Mouse (Mus musculus) ES-E14 (cell line): ENCODE data around the gene Srbd1. TPM values are rescaled to one million over a fixed set of nuclear protein-coding genes. Genes with fewer than 3 reads are reported as not detected.

Experiments
- DNase-seq: peaks from one replicate; pipeline ENCODE4 v3.0.0-alpha.2; 2013; ENCODE audit warnings: low read depth, low spot score
- H3K27ac ChIP-seq: 2 replicates; pipeline ENCODE4 v1.5.1; 2012; ENCODE audit warnings: low read depth, mild to moderate bottlenecking, low read length, moderate library complexity, mixed read lengths; ENCODE audit not compliant: poor library complexity, insufficient read depth, severe bottlenecking
- H3K36me3 ChIP-seq: 2 replicates; pipeline ENCODE4 v1.6.1; 2012; ENCODE audit warnings: mild to moderate bottlenecking, low read length, moderate library complexity, mixed read lengths; ENCODE audit not compliant: control insufficient read depth, poor library complexity, insufficient read depth, severe bottlenecking
- H3K4me1 ChIP-seq, 2 experiments: fragments of 150-350 bp in 1 of 2; sonication (generic) in 1 of 2; 2 replicates each; pipeline ENCODE4 v1.6.1; 2012; ENCODE audit warnings: low read length in 2 of 2, mild to moderate bottlenecking in 1 of 2, mixed read lengths in 1 of 2; ENCODE audit not compliant: control insufficient read depth in 2 of 2, insufficient read depth in 2 of 2, poor library complexity in 1 of 2
- H3K4me3 ChIP-seq, 2 experiments: fragments of 150-350 bp in 1 of 2; sonication (generic) in 1 of 2; 2 replicates each; pipeline ENCODE4 v1.5.1; 2012; ENCODE audit warnings: low read length in 2 of 2, low read depth in 1 of 2, mild to moderate bottlenecking in 1 of 2, mixed read lengths in 1 of 2; ENCODE audit not compliant: insufficient read depth in 1 of 2, poor library complexity in 1 of 2, severe bottlenecking in 1 of 2
- H3K9ac ChIP-seq: 2 replicates; pipeline ENCODE4 v1.6.1; 2012; ENCODE audit warnings: low read depth, mild to moderate bottlenecking, low read length, mixed read lengths; ENCODE audit not compliant: poor library complexity, insufficient read depth, severe bottlenecking
- H3K9me3 ChIP-seq: fragments of 150-350 bp; sonication (generic); 2 replicates; pipeline ENCODE4 v1.6.1; 2012; ENCODE audit warnings: low read depth, mild to moderate bottlenecking, low read length; ENCODE audit not compliant: control insufficient read depth, insufficient read depth
- CHD2 ChIP-seq: IDR thresholded peaks from 2 replicates; pipeline ENCODE4 v1.6.1; 2014; ENCODE audit warnings: mild to moderate bottlenecking, low read depth, low read length, inconsistent platforms
- HCFC1 ChIP-seq: IDR thresholded peaks from 2 replicates; pipeline ENCODE4 v1.6.1; 2012; ENCODE audit warnings: low read length, inconsistent platforms, borderline replicate concordance; ENCODE audit not compliant: insufficient read depth
- MAFK ChIP-seq: IDR thresholded peaks from 2 replicates; pipeline ENCODE4 v1.6.1; 2014; ENCODE audit warnings: mild to moderate bottlenecking, low read depth, low read length, inconsistent platforms; ENCODE audit not compliant: insufficient read depth
- ZC3H11A ChIP-seq: IDR thresholded peaks from 2 replicates; pipeline ENCODE4 v1.6.1; 2012; ENCODE audit warnings: low read depth, mild to moderate bottlenecking, inconsistent platforms, low read length, borderline replicate concordance
- ZNF384 ChIP-seq: IDR thresholded peaks from 2 replicates; pipeline ENCODE4 v1.6.1; 2012; ENCODE audit warnings: low read depth, low read length, inconsistent platforms
- in situ Hi-C, 2 experiments: fragments of 600-800 bp; cut with MboI; formaldehyde crosslinking; loops; one replicate each; pipeline ENCODE4 v1.15.1; 2025; ENCODE audit warnings: low sequenced_read_pairs in 2 of 2, inconsistent platforms in 1 of 2; ENCODE audit not compliant: unreplicated experiment in 2 of 2
- total RNA-seq: library from RNA; depleted of rRNA; stranded (reverse); fragments of 300-350 nt; gene quantifications from 2 replicates; pipeline ENCODE4 v1.2.3, GENCODE M21; 2012

The Srbd1 gene
- total RNA-seq, 1 experiment, result 39.1 TPM

- in situ Hi-C loops, result no loop called here
- Histone ChIP-seq H3K9me3 (no peaks in the 10 kb centered on the region), H3K4me1 (no peaks in the 10 kb centered on the region), H3K9ac (no peak overlapping the region), H3K4me3 (no peak overlapping the region), H3K36me3 (no peaks in the 10 kb centered on the region), H3K27ac (no peak overlapping the region)
- TF ChIP-seq MAFK (no peak), HCFC1 (no peak), ZC3H11A (no peak), ZNF384 (no peak), CHD2 (no peak)
- DNase-seq, result no peak
Observed at GRCm38 (mm10) chr17:86014246-86014645, 130.7 kb downstream of the Srbd1 start.

- Histone ChIP-seq H3K9me3 (no peaks in the 10 kb centered on the region), H3K27ac (no peak overlapping the region), H3K9ac (no peak overlapping the region), H3K36me3 (no peaks in the 10 kb centered on the region; the same call in 1 of the 2 replicates), H3K4me1 (no peaks in the 10 kb centered on the region), H3K4me3 (no peak overlapping the region)
- TF ChIP-seq MAFK, result no peak
- no peak for TF ChIP-seq ZC3H11A
- no peak for TF ChIP-seq HCFC1
- no peak for TF ChIP-seq CHD2
- no peak for TF ChIP-seq ZNF384
- in situ Hi-C loops, result no loop called here
- no peak for DNase-seq
Observed at GRCm38 (mm10) chr17:86012576-86012975, 132.4 kb downstream of the Srbd1 start.

- Histone ChIP-seq H3K9ac (no peak overlapping the region), H3K4me1 (no peaks in the 10 kb centered on the region), H3K27ac (no peak overlapping the region), H3K36me3 (no peaks in the 10 kb centered on the region; the same call in 1 of the 2 replicates), H3K9me3 (no peaks in the 10 kb centered on the region), H3K4me3 (no peak overlapping the region)
- TF ChIP-seq CHD2 (no peak), HCFC1 (no peak), ZNF384 (no peak), MAFK (no peak), ZC3H11A (no peak)
- DNase-seq, result no peak
- in situ Hi-C loops, result no loop called here
Observed at GRCm38 (mm10) chr17:86011849-86012248, 133.1 kb downstream of the Srbd1 start.

GRCm38 (mm10) chr17:86008401-86008800, 136.6 kb downstream of the Srbd1 start:
- H3K36me3 ChIP-seq, result no peaks in the 10 kb centered on the region; the same call in 1 of the 2 replicates
- no peak for DNase-seq
- no peaks in the 10 kb centered on the region for H3K9me3 ChIP-seq
- H3K4me1 ChIP-seq, result no peaks in the 10 kb centered on the region
- H3K4me3 ChIP-seq, result no peak overlapping the region
- H3K9ac ChIP-seq, result no peak overlapping the region
- in situ Hi-C loops, result no loop called here
- TF ChIP-seq CHD2 (no peak), HCFC1 (no peak), ZNF384 (no peak), MAFK (no peak), ZC3H11A (no peak)
- H3K27ac ChIP-seq, result no peak overlapping the region

- H3K4me3 ChIP-seq, result no peak overlapping the region
- TF ChIP-seq HCFC1 (no peak), CHD2 (no peak), MAFK (no peak), ZC3H11A (no peak), ZNF384 (no peak)
- peaks cover 0 to 2% of the 10 kb centered on the region in 2 experiments; a peak in 1 of 4 replicates for H3K4me1 ChIP-seq
- in situ Hi-C loops, result no loop called here
- peaks cover 3% of the 10 kb centered on the region for H3K36me3 ChIP-seq
- H3K27ac ChIP-seq, result no peak overlapping the region
- no peak for DNase-seq
- H3K9me3 ChIP-seq, result no peaks in the 10 kb centered on the region
- H3K9ac ChIP-seq, result no peak overlapping the region
Observed at GRCm38 (mm10) chr17:86002113-86002512, 142.9 kb downstream of the Srbd1 start.
